In the genomic region with DNA sequence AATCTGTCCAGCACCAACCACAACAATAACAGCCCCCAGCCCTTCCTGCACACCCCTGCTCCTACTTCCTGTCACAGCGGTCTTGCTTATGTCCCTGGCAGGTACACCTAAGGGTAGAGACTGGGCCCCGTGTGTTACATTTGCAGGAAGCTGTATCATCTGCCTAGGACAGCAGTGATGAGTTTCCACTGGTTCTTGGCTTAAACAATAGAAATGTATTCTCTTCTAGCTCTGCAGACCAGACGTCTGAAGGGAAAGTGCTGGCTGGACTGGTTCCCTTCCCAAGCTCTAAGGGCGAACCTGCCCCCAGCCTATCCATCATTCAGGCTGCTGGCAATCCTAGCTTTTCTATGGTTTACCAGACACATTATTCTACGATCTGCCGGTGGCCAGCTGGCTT, we compare ENCODE assay signal across 18 mouse cellular contexts. TPM values are rescaled to one million over a fixed set of nuclear protein-coding genes. Genes with fewer than 3 reads are reported as not detected.
DNase-seq lines count a peak whose midpoint lies in the region; TF ChIP-seq lines count a peak whose summit lies in the region.
"Had no signal": no experiment of that assay in that cellular context is flagged by ENCODE, and none has a peak within 500 bp of the region (broad histone marks: within the 10 kb centered on the region; RNA-seq: fewer than 3 reads in every experiment).

No protein-coding gene starts in this region.

- TF ChIP-seq POLR2A in brain, embryonic 14.5 days (IDR thresholded peaks at IDR 0.05; ENCODE audit: borderline replicate concordance, extremely low read depth, insufficient read depth, insufficient read length, poor library complexity, severe bottlenecking) = no peak

- DNase-seq in adrenal gland, postnatal 14 days = peak; percentile 19
- no peak for DNase-seq in adrenal gland, postnatal 25 days
- DNase-seq in layer of hippocampus, adult 2 months (ENCODE audit: low spot score in 2 of 2) = no peak
- DNase-seq in layer of hippocampus, adult 11-12 months (ENCODE audit: low spot score) = no peak
- peak; percentile 5 for DNase-seq in brain, embryonic 14.5 days (ENCODE audit: low read depth)
- peak; percentile 61 for DNase-seq in kidney, postnatal 10 days
- DNase-seq in cerebellum, adult 11 months = no peak
- no peak for DNase-seq in liver
- DNase-seq: cerebellum, adult 9-10 months; heart, postnatal 10 days; liver, embryonic 13.5 days; lung, postnatal 10 days; retina, postnatal 1 day had no signal

- no peak overlapping the region for H3K4me3 ChIP-seq in layer of hippocampus, adult 2 months
- H3K4me3 ChIP-seq: embryonic facial prominence, embryonic 13.5 days; heart, embryonic 10.5 days; hindbrain, embryonic 15.5 days; liver, embryonic 13.5 days; megakaryocyte, embryonic 14.5 days; stomach, embryonic 15.5 days had no signal

- peak overlapping the region; percentile 28; the same call in 1 of the 2 replicates for H3K27ac ChIP-seq in layer of hippocampus, adult 2 months
- H3K27ac ChIP-seq: embryonic facial prominence, embryonic 13.5 days; heart, embryonic 10.5 days; hindbrain, embryonic 15.5 days; liver, embryonic 13.5 days; stomach, embryonic 15.5 days had no signal

- TF ChIP-seq CTCF in layer of hippocampus, adult 2 months (conservative IDR thresholded peaks at IDR 0.05) = no peak
- TF ChIP-seq CTCF in brain, embryonic 14.5 days (IDR thresholded peaks at IDR 0.05; ENCODE audit: borderline replicate concordance, extremely low read depth, insufficient read depth, insufficient read length) = no peak

RNA-seq across cellular contexts. Expression of gene Med28, which starts 44.0 kb away (rescaled TPM):
- 75.0 and 75.8 TPM in 2 replicates for total RNA-seq in adrenal gland, postnatal 14 days (2021)
- 90.1 and 100 TPM in 2 replicates for total RNA-seq in adrenal gland, postnatal 25 days (2021)
- 100 to 1,000 TPM in 1 of 2 experiments, 10 to 100 TPM in 1; 96.8 to 102 TPM for total RNA-seq in layer of hippocampus, adult 2 months (2021)
- 133 and 165 TPM in 2 replicates for polyA plus RNA-seq in brain, embryonic 14.5 days (2012; rRNA removed)

Comparison
In these comparisons a context has a peak if more than half of its experiments do, and no peak if none do; other contexts are left out.
1. DNase-seq: peak in adrenal gland, postnatal 14 days (single experiment), brain, embryonic 14.5 days (single experiment) and kidney, postnatal 10 days (single experiment); none in adrenal gland, postnatal 25 days (single experiment), layer of hippocampus, adult 2 months (0 of 2), layer of hippocampus, adult 11-12 months (single experiment), cerebellum, adult 11 months (single experiment) and liver (single experiment).